Mouse (Mus musculus): Measurements from ENCODE around the gene Olfr294. TPM values are rescaled to one million over a fixed set of nuclear protein-coding genes. Genes with fewer than 3 reads are reported as not detected.
A peak's percentile ranks its signal among the peaks of the same experiment; 100 is the strongest.

Olfr294 gene
- not detected in 2 replicates for total RNA-seq (2014; fragmentation: Nextera tagmentation)
- 0.12 and 0.16 TPM in 2 replicates for total RNA-seq (2017)
- not detected in 2 replicates for polyA plus RNA-seq (2012)

GRCm38 (mm10) chr7:86616543-86616942 lies at the start of gene Olfr294:
Olfr294 (minus strand) TSS chr7:86616643.
- Histone ChIP-seq H3K36me3 (replicated peaks) (no peaks in the 10 kb centered on the region), H3K9me3 (replicated peaks) (no peaks in the 10 kb centered on the region), H3K4me3 (ENCODE audit: low read depth, low read length) (no peak within 1 kb of the TSS), H3K4me1 (ENCODE audit: insufficient read depth, low read depth, low read length) (no peaks in the 10 kb centered on the region), H3K27me3 (ENCODE audit: insufficient read depth, low read length) (no peaks in the 10 kb centered on the region)
- TF ChIP-seq GATA2 (IDR thresholded peaks at IDR 0.05; ENCODE audit: borderline replicate concordance, low read depth, low read length) (no peak), GATA1 (IDR thresholded peaks at IDR 0.05; ENCODE audit: borderline replicate concordance, low read length) (no peak), TAL1 (conservative IDR thresholded peaks at IDR 0.05; ENCODE audit: low read depth, low read length) (no peak), POLR2AphosphoS5 (IDR thresholded peaks at IDR 0.05; ENCODE audit: insufficient replicate concordance, low read depth, low read length) (no peak), CTCF (IDR thresholded peaks at IDR 0.05; ENCODE audit: low read depth, low read length) (no peak)
- ATAC-seq (ENCODE audit: extremely low read depth, insufficient number of reproducible peaks, low FRiP score, poor library complexity, severe bottlenecking) (0 out of 2 replicates have a peak, but pooled peaks have one; percentile 4), DNase-seq (ENCODE audit: low spot score) (no peak)

GRCm38 (mm10) chr7:86648761-86649160 lies 32.3 kb upstream of the Olfr294 start, which contains the start of gene Olfr293:
Olfr293 (plus strand) TSS chr7:86649061.
- no peaks in the 10 kb centered on the region for H3K27me3 ChIP-seq (ENCODE audit: insufficient read depth, low read length)
- no peak for ATAC-seq (ENCODE audit: extremely low read depth, insufficient number of reproducible peaks, low FRiP score, poor library complexity, severe bottlenecking)
- TF ChIP-seq CTCF (IDR thresholded peaks at IDR 0.05; ENCODE audit: low read depth, low read length) (no peak), TAL1 (conservative IDR thresholded peaks at IDR 0.05; ENCODE audit: low read depth, low read length) (no peak)
- no peak for DNase-seq (ENCODE audit: low spot score)
- no peaks in the 10 kb centered on the region for H3K36me3 ChIP-seq (replicated peaks)
- no peaks in the 10 kb centered on the region for H3K4me1 ChIP-seq (ENCODE audit: insufficient read depth, low read depth, low read length)
- no peak within 1 kb of the TSS for H3K4me3 ChIP-seq (ENCODE audit: low read depth, low read length)
- no peaks in the 10 kb centered on the region for H3K9me3 ChIP-seq (replicated peaks)

GRCm38 (mm10) chr7:86583562-86583961 lies 32.9 kb downstream of the Olfr294 start, which contains the start of gene Olfr295:
Olfr295 (plus strand) TSS chr7:86583862.
- H3K36me3 ChIP-seq (replicated peaks), result no peaks in the 10 kb centered on the region
- DNase-seq (ENCODE audit: low spot score), result no peak
- no peak for TF ChIP-seq GATA1 (IDR thresholded peaks at IDR 0.05; ENCODE audit: borderline replicate concordance, low read length)
- no peak for TF ChIP-seq GATA2 (IDR thresholded peaks at IDR 0.05; ENCODE audit: borderline replicate concordance, low read depth, low read length)
- TF ChIP-seq CTCF (IDR thresholded peaks at IDR 0.05; ENCODE audit: low read depth, low read length), result no peak

More at GRCm38 (mm10) chr7:86583562-86583961, 32.9 kb downstream of the Olfr294 start, which contains the start of gene Olfr295:
- Histone ChIP-seq H3K27me3 (ENCODE audit: insufficient read depth, low read length) (no peaks in the 10 kb centered on the region), H3K4me1 (ENCODE audit: insufficient read depth, low read depth, low read length) (no peaks in the 10 kb centered on the region), H3K4me3 (ENCODE audit: low read depth, low read length) (no peak within 1 kb of the TSS), H3K9me3 (replicated peaks) (no peaks in the 10 kb centered on the region)
- ATAC-seq (ENCODE audit: extremely low read depth, insufficient number of reproducible peaks, low FRiP score, poor library complexity, severe bottlenecking), result no peak

Other genes starting within 250 kb of the Olfr294 start
- not detected in 2 replicates for gene Olfr305, start 249.7 kb downstream of the Olfr294 start, total RNA-seq (2014; fragmentation: Nextera tagmentation)
- 0.12 and 0.22 TPM in 2 replicates for gene Olfr305, start 249.7 kb downstream of the Olfr294 start, total RNA-seq (2017)
- not detected in 2 replicates for gene Olfr305, start 249.7 kb downstream of the Olfr294 start, polyA plus RNA-seq (2012)
- gene Olfr304, start 230.0 kb downstream of the Olfr294 start, total RNA-seq (2014; fragmentation: Nextera tagmentation), result not detected in 2 replicates
- gene Olfr304, start 230.0 kb downstream of the Olfr294 start, total RNA-seq (2017), result 0.16 TPM in 1 of 2 replicates, not detected in the other
- not detected in 2 replicates for gene Olfr304, start 230.0 kb downstream of the Olfr294 start, polyA plus RNA-seq (2012)
- not detected in 2 replicates for gene Olfr303, start 218.9 kb downstream of the Olfr294 start, total RNA-seq (2014; fragmentation: Nextera tagmentation)
- gene Olfr303, start 218.9 kb downstream of the Olfr294 start, total RNA-seq (2017), result 0.23 TPM in 1 of 2 replicates, not detected in the other
- not detected in 2 replicates for gene Olfr303, start 218.9 kb downstream of the Olfr294 start, polyA plus RNA-seq (2012)
- not detected in 2 replicates for gene Olfr301, start 212.8 kb downstream of the Olfr294 start, total RNA-seq (2014; fragmentation: Nextera tagmentation)
- gene Olfr301, start 212.8 kb downstream of the Olfr294 start, total RNA-seq (2017), result 0.12 TPM in 1 of 2 replicates, not detected in the other
- gene Olfr301, start 212.8 kb downstream of the Olfr294 start, polyA plus RNA-seq (2012), result not detected in 2 replicates
- gene Olfr299, start 156.7 kb downstream of the Olfr294 start, total RNA-seq (2014; fragmentation: Nextera tagmentation), result not detected in 2 replicates
- 0.05 TPM in 1 of 2 replicates, not detected in the other for gene Olfr299, start 156.7 kb downstream of the Olfr294 start, total RNA-seq (2017)
- not detected in 2 replicates for gene Olfr299, start 156.7 kb downstream of the Olfr294 start, polyA plus RNA-seq (2012)
- not detected in 2 replicates for gene Olfr298, start 124.2 kb downstream of the Olfr294 start, total RNA-seq (2014; fragmentation: Nextera tagmentation)
- 0.12 TPM in 1 of 2 replicates, not detected in the other for gene Olfr298, start 124.2 kb downstream of the Olfr294 start, total RNA-seq (2017)
- not detected in 2 replicates for gene Olfr298, start 124.2 kb downstream of the Olfr294 start, polyA plus RNA-seq (2012)
- not detected in 2 replicates for gene Olfr297, start 96.7 kb downstream of the Olfr294 start, total RNA-seq (2014; fragmentation: Nextera tagmentation)
- 0.06 TPM in 1 of 2 replicates, not detected in the other for gene Olfr297, start 96.7 kb downstream of the Olfr294 start, total RNA-seq (2017)
- not detected in 2 replicates for gene Olfr297, start 96.7 kb downstream of the Olfr294 start, polyA plus RNA-seq (2012)
- not detected in 2 replicates for gene Olfr295, start 32.8 kb downstream of the Olfr294 start, total RNA-seq (2014; fragmentation: Nextera tagmentation)
- 0.06 and 0.27 TPM in 2 replicates for gene Olfr295, start 32.8 kb downstream of the Olfr294 start, total RNA-seq (2017)
- not detected in 2 replicates for gene Olfr295, start 32.8 kb downstream of the Olfr294 start, polyA plus RNA-seq (2012)
- gene Olfr293, start 32.4 kb upstream of the Olfr294 start, total RNA-seq (2014; fragmentation: Nextera tagmentation), result not detected in 2 replicates
- 0.33 and 0.35 TPM in 2 replicates for gene Olfr293, start 32.4 kb upstream of the Olfr294 start, total RNA-seq (2017)
- not detected in 2 replicates for gene Olfr293, start 32.4 kb upstream of the Olfr294 start, polyA plus RNA-seq (2012)
- not detected in 2 replicates for gene Olfr292, start 71.7 kb upstream of the Olfr294 start, total RNA-seq (2014; fragmentation: Nextera tagmentation)
- gene Olfr292, start 71.7 kb upstream of the Olfr294 start, total RNA-seq (2017), result 0.06 and 0.11 TPM in 2 replicates
- not detected in 2 replicates for gene Olfr292, start 71.7 kb upstream of the Olfr294 start, polyA plus RNA-seq (2012)
- not detected in 2 replicates for gene Folh1, start 159.3 kb upstream of the Olfr294 start, total RNA-seq (2014; fragmentation: Nextera tagmentation)
- gene Folh1, start 159.3 kb upstream of the Olfr294 start, total RNA-seq (2017), result 0.05 and 0.06 TPM in 2 replicates
- gene Folh1, start 159.3 kb upstream of the Olfr294 start, polyA plus RNA-seq (2012), result not detected in 2 replicates
- not detected in 2 replicates for gene Vmn2r77, start 178.4 kb upstream of the Olfr294 start, total RNA-seq (2014; fragmentation: Nextera tagmentation)
- gene Vmn2r77, start 178.4 kb upstream of the Olfr294 start, total RNA-seq (2017), result 0.06 TPM in 1 of 2 replicates, not detected in the other
- not detected in 2 replicates for gene Vmn2r77, start 178.4 kb upstream of the Olfr294 start, polyA plus RNA-seq (2012)

Data from G1E (cell line).